Mouse (Mus musculus) embryonic facial prominence, embryonic 11.5 days (tissue): ENCODE measurements at regions not wholly inside any gene's neighbourhood (a gene's known extent, or its start where the extent isn't known, plus 50 kb on each side); places are given as distances from the start of the nearest gene placed in this dataset.

ENCODE experiments used
- ATAC-seq: fragments of 200-750 bp; cut with Nextera tagmentation; replicated peaks from 2 replicates; pipeline ENCODE4 v1.8.0; 2017; ENCODE audit warnings: low read depth; ENCODE audit not compliant: insufficient number of reproducible peaks, low FRiP score, low TSS enrichment
- DNase-seq: peaks from one replicate; pipeline ENCODE4 v3.0.0-alpha.2; 2015; ENCODE audit warnings: low spot score
- H3K27ac ChIP-seq: fragments of 300-500 bp; sonication (generic); replicated peaks from 2 replicates; pipeline ENCODE4 v1.5.1; 2014; ENCODE audit warnings: mild to moderate bottlenecking, low read depth, low read length, control low read depth
- H3K27me3 ChIP-seq: fragments of 300-500 bp; sonication (generic); 2 replicates; pipeline ENCODE4 v1.6.1; 2014; ENCODE audit warnings: mild to moderate bottlenecking, low read length, moderate library complexity, mixed read lengths; ENCODE audit not compliant: control insufficient read depth, insufficient read depth
- H3K36me3 ChIP-seq: fragments of 300-500 bp; sonication (generic); replicated peaks from 2 replicates; pipeline ENCODE4 v1.6.1; 2014; ENCODE audit warnings: low read depth, mild to moderate bottlenecking, low read length, moderate library complexity, mixed read lengths; ENCODE audit not compliant: control insufficient read depth, insufficient read depth
- H3K4me1 ChIP-seq: fragments of 300-500 bp; sonication (generic); 2 replicates; pipeline ENCODE4 v1.6.1; 2014; ENCODE audit warnings: low read length, mixed read lengths; ENCODE audit not compliant: control insufficient read depth, insufficient read depth
- H3K4me2 ChIP-seq: fragments of 300-500 bp; sonication (generic); 2 replicates; pipeline ENCODE4 v1.6.1; 2014; ENCODE audit warnings: low read depth, mild to moderate bottlenecking, control low read depth, low read length, moderate library complexity
- H3K4me3 ChIP-seq: fragments of 300-500 bp; sonication (generic); 2 replicates; pipeline ENCODE4 v1.5.1; 2014; ENCODE audit warnings: low read depth, low read length, control low read depth
- H3K9ac ChIP-seq: fragments of 300-500 bp; sonication (generic); replicated peaks from 2 replicates; pipeline ENCODE4 v1.6.1; 2014; ENCODE audit warnings: mild to moderate bottlenecking, control low read depth, low read length
- H3K9me3 ChIP-seq: fragments of 300-500 bp; sonication (generic); replicated peaks from 2 replicates; pipeline ENCODE4 v1.6.1; 2016; ENCODE audit warnings: mild to moderate bottlenecking, low read length, inconsistent platforms, mixed read lengths; ENCODE audit not compliant: control insufficient read depth
- WGBS: fragments of 180-500 bp; shearing (Covaris S2); extraction: QIAGEN DNeasy Blood & Tissue Kit; methylation state at CpG from one replicate; pipeline ENCODE4 v1.1.7; 2014; 5-methylcytosine and 5-hydroxymethylcytosine counted together

- WGBS: 55% methylated on average over 4 of the region's 4 CpGs
- no peak overlapping the region for H3K27ac ChIP-seq
- DNase-seq: peak; percentile 14
These were observed 85.5 kb upstream of the Gm26657 start for GRCm38 (mm10) chr4:56654327-56654726.

GRCm38 (mm10) chr4:56652819-56653218 lies 87.1 kb upstream of the Gm26657 start:
- no peaks in the 10 kb centered on the region for H3K27me3 ChIP-seq
- no peak for ATAC-seq
- H3K36me3 ChIP-seq: no peaks in the 10 kb centered on the region
- no peak for DNase-seq
- WGBS: 68% methylated on average over 5 of the region's 5 CpGs
- no peaks in the 10 kb centered on the region for H3K9me3 ChIP-seq
- H3K4me1 ChIP-seq: no peaks in the 10 kb centered on the region
- no peak overlapping the region for H3K4me2 ChIP-seq
- H3K9ac ChIP-seq: no peak overlapping the region
- no peak overlapping the region for H3K4me3 ChIP-seq
- no peak overlapping the region for H3K27ac ChIP-seq

More at GRCm38 (mm10) chr4:56654327-56654726, 85.5 kb upstream of the Gm26657 start:
- ATAC-seq: no peak
- Histone ChIP-seq H3K9ac (no peak overlapping the region), H3K36me3 (no peaks in the 10 kb centered on the region), H3K4me1 (no peaks in the 10 kb centered on the region), H3K9me3 (no peaks in the 10 kb centered on the region), H3K27me3 (no peaks in the 10 kb centered on the region), H3K4me3 (no peak overlapping the region), H3K4me2 (no peak overlapping the region)

GRCm38 (mm10) chr4:56649731-56650130 lies 90.1 kb upstream of the Gm26657 start:
- Histone ChIP-seq H3K36me3 (no peaks in the 10 kb centered on the region), H3K27me3 (no peaks in the 10 kb centered on the region), H3K4me1 (no peaks in the 10 kb centered on the region; the same call in 1 of the 2 replicates), H3K9me3 (no peaks in the 10 kb centered on the region), H3K4me2 (no peak overlapping the region), H3K4me3 (no peak overlapping the region), H3K9ac (no peak overlapping the region), H3K27ac (no peak overlapping the region)
- DNase-seq: no peak
- no peak for ATAC-seq
- 45% methylated on average over 1 of the region's 1 CpGs for WGBS

- peak; percentile 79 for ATAC-seq
- peak overlapping the region; percentile 23; the same call in 1 of the 2 replicates for H3K4me2 ChIP-seq
- H3K9ac ChIP-seq: no peak overlapping the region
- no peaks in the 10 kb centered on the region for H3K9me3 ChIP-seq
- H3K27me3 ChIP-seq: no peaks in the 10 kb centered on the region
- no peaks in the 10 kb centered on the region for H3K36me3 ChIP-seq
- no peak overlapping the region for H3K27ac ChIP-seq
- peak; percentile 89 for DNase-seq
- H3K4me3 ChIP-seq: no peak overlapping the region
- H3K4me1 ChIP-seq: peaks cover 4% of the 10 kb centered on the region
- 32% methylated on average over 20 of the region's 20 CpGs for WGBS
These were observed 95.6 kb upstream of the Gm26657 start for GRCm38 (mm10) chr4:56643999-56644962.

- Histone ChIP-seq H3K4me1 (peaks cover 4% of the 10 kb centered on the region), H3K36me3 (no peaks in the 10 kb centered on the region), H3K4me2 (no peak overlapping the region), H3K4me3 (no peak overlapping the region), H3K9me3 (no peaks in the 10 kb centered on the region), H3K27ac (no peak overlapping the region), H3K9ac (no peak overlapping the region), H3K27me3 (no peaks in the 10 kb centered on the region)
- 86% methylated on average over 1 of the region's 1 CpGs for WGBS
- DNase-seq: no peak
- ATAC-seq: no peak
These were observed 96.4 kb upstream of the Gm26657 start for GRCm38 (mm10) chr4:56643491-56643890.

GRCm38 (mm10) chr4:56639709-56640108 lies 100.2 kb upstream of the Gm26657 start:
- Histone ChIP-seq H3K9ac (no peak overlapping the region), H3K4me3 (no peak overlapping the region), H3K9me3 (no peaks in the 10 kb centered on the region), H3K27ac (no peak overlapping the region), H3K4me1 (peaks cover 4% of the 10 kb centered on the region), H3K36me3 (no peaks in the 10 kb centered on the region), H3K4me2 (no peak overlapping the region), H3K27me3 (no peaks in the 10 kb centered on the region)
- DNase-seq (no peak), ATAC-seq (no peak)
- WGBS: 43% methylated on average over 4 of the region's 4 CpGs

GRCm38 (mm10) chr4:56638704-56639478 lies 101.0 kb upstream of the Gm26657 start:
- ATAC-seq (no peak), DNase-seq (no peak)
- no peak overlapping the region for H3K27ac ChIP-seq
- H3K4me1 ChIP-seq: peaks cover 2% of the 10 kb centered on the region
- no peak overlapping the region for H3K4me2 ChIP-seq
- no peaks in the 10 kb centered on the region for H3K9me3 ChIP-seq
- no peak overlapping the region for H3K9ac ChIP-seq
- H3K27me3 ChIP-seq: no peaks in the 10 kb centered on the region
- H3K4me3 ChIP-seq: no peak overlapping the region
- WGBS: 35% methylated on average over 14 of the region's 14 CpGs
- no peaks in the 10 kb centered on the region for H3K36me3 ChIP-seq

- 68% methylated on average over 1 of the region's 1 CpGs for WGBS
These were observed 103.6 kb upstream of the Gm26657 start for GRCm38 (mm10) chr4:56636265-56636664.

More at GRCm38 (mm10) chr4:56636265-56636664, 103.6 kb upstream of the Gm26657 start:
- no peak for ATAC-seq
- H3K4me3 ChIP-seq: no peak overlapping the region
- DNase-seq: no peak
- no peaks in the 10 kb centered on the region for H3K9me3 ChIP-seq
- no peak overlapping the region for H3K9ac ChIP-seq
- H3K27ac ChIP-seq: no peak overlapping the region
- H3K36me3 ChIP-seq: no peaks in the 10 kb centered on the region
- no peaks in the 10 kb centered on the region for H3K27me3 ChIP-seq
- H3K4me1 ChIP-seq: no peaks in the 10 kb centered on the region
- no peak overlapping the region for H3K4me2 ChIP-seq
